Mouse (Mus musculus) naive thymus-derived CD4-positive, alpha-beta T cell, adult 2 months (primary cell): ENCODE measurements at regions not wholly inside any gene's neighbourhood (a gene's known extent, or its start where the extent isn't known, plus 50 kb on each side); places are given as distances from the start of the nearest gene placed in this dataset.
A peak's percentile ranks its signal among the peaks of the same experiment; 100 is the strongest.

ENCODE experiments used
- DNase-seq: peaks from one replicate; pipeline ENCODE4 v3.0.0-alpha.2; 2011; ENCODE audit warnings: low read depth

GRCm38 (mm10) chr6:100045109-100045508, 242.2 kb downstream of the Rybp start:
- no peak for DNase-seq

- DNase-seq: no peak
Measured at GRCm38 (mm10) chr6:100041161-100041560, 246.1 kb downstream of the Rybp start.

GRCm38 (mm10) chr6:100040459-100040984, 246.8 kb downstream of the Rybp start:
- DNase-seq: no peak

- no peak for DNase-seq
Measured at GRCm38 (mm10) chr6:100032701-100033100, 254.6 kb downstream of the Rybp start.

GRCm38 (mm10) chr6:100030522-100030921, 256.8 kb downstream of the Rybp start:
- DNase-seq: no peak

- no peak for DNase-seq
Measured at GRCm38 (mm10) chr6:100030010-100030409, 257.3 kb downstream of the Rybp start.

GRCm38 (mm10) chr6:100027524-100027923, 259.8 kb downstream of the Rybp start:
- no peak for DNase-seq

GRCm38 (mm10) chr6:100025531-100025951, 261.7 kb downstream of the Rybp start:
- DNase-seq: no peak

GRCm38 (mm10) chr6:100023434-100024095, 263.7 kb downstream of the Rybp start:
- no peak for DNase-seq

GRCm38 (mm10) chr6:100019016-100019415, 268.3 kb downstream of the Rybp start:
- no peak for DNase-seq

- no peak for DNase-seq
Measured at GRCm38 (mm10) chr6:100013949-100014348, 273.3 kb downstream of the Rybp start.

GRCm38 (mm10) chr6:100011520-100012062, 275.7 kb downstream of the Rybp start:
- peak; percentile 36 for DNase-seq

- no peak for DNase-seq
Measured at GRCm38 (mm10) chr6:100010954-100011481, 276.3 kb downstream of the Rybp start.

GRCm38 (mm10) chr6:99999711-100000365, 273.6 kb upstream of the Prok2 start:
- DNase-seq: no peak

GRCm38 (mm10) chr6:99995970-99996956, 270.1 kb upstream of the Prok2 start:
- no peak for DNase-seq

GRCm38 (mm10) chr6:99994026-99994425, 267.8 kb upstream of the Prok2 start:
- DNase-seq: no peak

- no peak for DNase-seq
Measured at GRCm38 (mm10) chr6:99991079-99991478, 264.9 kb upstream of the Prok2 start.

- no peak for DNase-seq
Measured at GRCm38 (mm10) chr6:99990604-99991003, 264.4 kb upstream of the Prok2 start.

- no peak for DNase-seq
Measured at GRCm38 (mm10) chr6:99986449-99986848, 260.3 kb upstream of the Prok2 start.

GRCm38 (mm10) chr6:99985322-99985721, 259.1 kb upstream of the Prok2 start:
- peak; percentile 22 for DNase-seq

- DNase-seq: no peak
Measured at GRCm38 (mm10) chr6:99984856-99985224, 258.6 kb upstream of the Prok2 start.
